Mouse (Mus musculus) liver, embryonic 14.5 days (tissue): ENCODE results near the gene Adrm1. TPM values are rescaled to one million over a fixed set of nuclear protein-coding genes. Genes with fewer than 3 reads are reported as not detected.
A peak's percentile ranks its signal among the peaks of the same experiment; 100 is the strongest.

Experiments
- ATAC-seq: fragments of 200-750 bp; cut with Nextera tagmentation; 2 replicates; pipeline ENCODE4 v1.8.0; 2017; ENCODE audit warnings: moderate number of reproducible peaks, mild to moderate bottlenecking, moderate library complexity; ENCODE audit not compliant: insufficient read depth
- DNase-seq, 3 experiments: peaks; one replicate each; pipeline ENCODE4 v3.0.0-alpha.2; 2012 to 2013; ENCODE audit warnings: low read depth in 3 of 3, low spot score in 3 of 3
- H3K27ac ChIP-seq: fragments of 300-500 bp; sonication (generic); 2 replicates; pipeline ENCODE4 v1.5.1; 2014; ENCODE audit warnings: moderate library complexity, mild to moderate bottlenecking, control low read depth, inconsistent platforms
- H3K27me3 ChIP-seq: fragments of 300-500 bp; sonication (generic); 2 replicates; pipeline ENCODE4 v1.6.1; 2014; ENCODE audit warnings: mild to moderate bottlenecking, low read length, moderate library complexity; ENCODE audit not compliant: control insufficient read depth, insufficient read depth
- H3K36me3 ChIP-seq: fragments of 300-500 bp; sonication (generic); replicated peaks from 2 replicates; pipeline ENCODE4 v1.6.1; 2014; ENCODE audit warnings: low read depth; ENCODE audit not compliant: control insufficient read depth, insufficient read depth
- H3K4me1 ChIP-seq, 2 experiments: fragments of 200-500 bp in 1 of 2; fragments of 300-500 bp in 1 of 2; sonication (generic) in 1 of 2; replicated peaks; 2 replicates each; pipeline ENCODE4 v1.6.1; 2012 to 2014; ENCODE audit warnings: antibody characterized with exemption in 1 of 2, inconsistent platforms in 1 of 2, low read length in 1 of 2; ENCODE audit not compliant: control insufficient read depth in 2 of 2, insufficient read depth in 2 of 2
- H3K4me2 ChIP-seq: fragments of 300-500 bp; sonication (generic); 2 replicates; pipeline ENCODE4 v1.6.1; 2014; ENCODE audit warnings: low read depth, mild to moderate bottlenecking, control low read depth, moderate library complexity
- H3K4me3 ChIP-seq, 2 experiments: fragments of 200-500 bp in 1 of 2; fragments of 300-500 bp in 1 of 2; sonication (generic) in 1 of 2; 2 replicates each; pipeline ENCODE4 v1.5.1; 2012 to 2014; ENCODE audit warnings: low read depth in 2 of 2, low read length in 2 of 2, mild to moderate bottlenecking in 2 of 2, control low read depth in 1 of 2, inconsistent platforms in 1 of 2, moderate library complexity in 1 of 2; ENCODE audit not compliant: insufficient read depth in 1 of 2
- H3K9ac ChIP-seq: fragments of 300-500 bp; sonication (generic); replicated peaks from 2 replicates; pipeline ENCODE4 v1.6.1; 2014; ENCODE audit warnings: mild to moderate bottlenecking, control low read depth, moderate library complexity
- H3K9me3 ChIP-seq: fragments of 300-500 bp; sonication (generic); 2 replicates; pipeline ENCODE4 v1.6.1; 2016; ENCODE audit warnings: low read length, mixed read lengths; ENCODE audit not compliant: control insufficient read depth
- CTCF ChIP-seq: IDR thresholded peaks from 2 replicates; pipeline ENCODE4 v1.5.1; 2016; ENCODE audit warnings: antibody characterized with exemption, low read depth, control low read depth
- EP300 ChIP-seq: IDR thresholded peaks from 2 replicates; pipeline ENCODE4 v1.6.1; 2016; ENCODE audit warnings: antibody characterized with exemption, low read depth
- WGBS: fragments of 180-500 bp; shearing (Covaris S2); extraction: QIAGEN DNeasy Blood & Tissue Kit; methylation state at CpG from one replicate; pipeline ENCODE4 v1.1.7; 2014; ENCODE audit not compliant: insufficient replicate concordance; 5-methylcytosine and 5-hydroxymethylcytosine counted together
- polyA plus RNA-seq, 2 experiments: library from polyadenylated mRNA; depleted of rRNA in 1 of 2; stranded (reverse) in 1 of 2; unstranded in 1 of 2; fragments of >200 nt; fragmentation: Nextera tagmentation in 1 of 2; extraction: Ambion mirVana in 1 of 2; gene quantifications; 2 replicates each; pipeline versions ENCODE4 v1.2.1 to v1.2.3; 2012 to 2014

Adrm1 gene
- 51.7 and 53.3 TPM in 2 replicates for polyA plus RNA-seq (2012; rRNA removed)
- polyA plus RNA-seq (2014; fragmentation: Nextera tagmentation; extraction: Ambion mirVana): 77.8 and 80.5 TPM in 2 replicates

GRCm38 (mm10) chr2:180170806-180171521 is at the start of gene Adrm1:
Gene Adrm1, plus strand, starts transcription at chr2:180171485.
- ATAC-seq (peak; percentile 96), DNase-seq (peak; percentile 89 to 92 (median 91))
- Histone ChIP-seq H3K4me2 (peak within 1 kb of the TSS; percentile 83), H3K9ac (peak within 1 kb of the TSS; percentile 97), H3K36me3 (peaks cover 27% of the 10 kb centered on the region), H3K9me3 (no peaks in the 10 kb centered on the region), H3K27ac (peak within 1 kb of the TSS; percentile 83), H3K27me3 (no peaks in the 10 kb centered on the region), H3K4me3 (peak within 1 kb of the TSS; percentile 84 to 99), H3K4me1 (peaks cover 10 to 18% of the 10 kb centered on the region in 2 experiments; a peak in 3 of 4 replicates)
- TF ChIP-seq EP300 (no peak), CTCF (peak; percentile 91)
- WGBS: 4% methylated on average over 41 of the region's 41 CpGs

GRCm38 (mm10) chr2:180124192-180124591 is 47.1 kb upstream of the Adrm1 start:
- Histone ChIP-seq H3K4me3 (no peak overlapping the region), H3K36me3 (no peaks in the 10 kb centered on the region), H3K4me2 (no peak overlapping the region), H3K9me3 (no peaks in the 10 kb centered on the region), H3K9ac (no peak overlapping the region), H3K27me3 (no peaks in the 10 kb centered on the region), H3K27ac (no peak overlapping the region), H3K4me1 (peaks cover 7% of the 10 kb centered on the region in 2 experiments)
- TF ChIP-seq EP300 (no peak), CTCF (peak; percentile 35; the same call in 1 of the 2 replicates)
- 61% methylated on average over 2 of the region's 2 CpGs for WGBS
- ATAC-seq: no peak
- DNase-seq: no peak

GRCm38 (mm10) chr2:180126195-180126594 is 45.1 kb upstream of the Adrm1 start:
- WGBS: 19% methylated on average over 4 of the region's 4 CpGs
- Histone ChIP-seq H3K4me2 (no peak overlapping the region), H3K9me3 (no peaks in the 10 kb centered on the region), H3K4me1 (peaks cover 0 to 2% of the 10 kb centered on the region in 2 experiments; a peak in 2 of 4 replicates), H3K27ac (no peak overlapping the region), H3K9ac (no peak overlapping the region), H3K36me3 (no peaks in the 10 kb centered on the region), H3K27me3 (no peaks in the 10 kb centered on the region), H3K4me3 (no peak overlapping the region)
- TF ChIP-seq EP300 (no peak), CTCF (no peak)
- ATAC-seq (no peak), DNase-seq (no peak)

- DNase-seq (no peak), ATAC-seq (no peak)
- Histone ChIP-seq H3K27ac (no peak overlapping the region), H3K4me2 (no peak overlapping the region), H3K9ac (no peak overlapping the region), H3K9me3 (no peaks in the 10 kb centered on the region), H3K27me3 (no peaks in the 10 kb centered on the region), H3K4me1 (peaks cover 0 to 2% of the 10 kb centered on the region in 2 experiments; a peak in 2 of 4 replicates), H3K4me3 (no peak overlapping the region), H3K36me3 (no peaks in the 10 kb centered on the region)
- WGBS: 51% methylated on average over 1 of the region's 1 CpGs
- TF ChIP-seq CTCF (no peak), EP300 (no peak)
Measured at GRCm38 (mm10) chr2:180127675-180128074, 43.6 kb upstream of the Adrm1 start.

GRCm38 (mm10) chr2:180133231-180133630 is 38.1 kb upstream of the Adrm1 start:
- TF ChIP-seq EP300 (no peak), CTCF (no peak)
- WGBS: 31% methylated on average over 4 of the region's 4 CpGs
- no peaks in the 10 kb centered on the region for H3K9me3 ChIP-seq
- H3K36me3 ChIP-seq: no peaks in the 10 kb centered on the region
- H3K4me1 ChIP-seq: peaks cover 0 to 9% of the 10 kb centered on the region in 2 experiments; a peak in 2 of 4 replicates
- no peak overlapping the region for H3K27ac ChIP-seq
- no peak overlapping the region for H3K4me3 ChIP-seq
- no peaks in the 10 kb centered on the region for H3K27me3 ChIP-seq
- DNase-seq: no peak
- H3K9ac ChIP-seq: no peak overlapping the region
- no peak for ATAC-seq
- H3K4me2 ChIP-seq: no peak overlapping the region
